Mouse (Mus musculus) stomach, embryonic 16.5 days (tissue): ENCODE data around the gene Nuak1. TPM values are rescaled to one million over a fixed set of nuclear protein-coding genes. Genes with fewer than 3 reads are reported as not detected.

Source experiments
- ATAC-seq: fragments of 200-750 bp; cut with Nextera tagmentation; 2 replicates; pipeline ENCODE4 v1.8.0; 2017; ENCODE audit warnings: moderate number of reproducible peaks, moderate TSS enrichment; ENCODE audit not compliant: insufficient read depth, low FRiP score
- H3K27ac ChIP-seq: fragments of 300-500 bp; sonication (generic); 2 replicates; pipeline ENCODE4 v1.5.1; 2014; ENCODE audit warnings: low read length
- H3K27me3 ChIP-seq: fragments of 300-500 bp; sonication (generic); 2 replicates; pipeline ENCODE4 v1.6.1; 2014; ENCODE audit warnings: low read length, control low read depth, mixed read lengths; ENCODE audit not compliant: control insufficient read depth, insufficient read depth
- H3K36me3 ChIP-seq: fragments of 300-500 bp; sonication (generic); 2 replicates; pipeline ENCODE4 v1.6.1; 2014; ENCODE audit warnings: low read length; ENCODE audit not compliant: control insufficient read depth, insufficient read depth
- H3K4me1 ChIP-seq: fragments of 300-500 bp; sonication (generic); 2 replicates; pipeline ENCODE4 v1.6.1; 2014; ENCODE audit warnings: low read length, control low read depth, mixed read lengths; ENCODE audit not compliant: control insufficient read depth, insufficient read depth
- H3K4me2 ChIP-seq: fragments of 300-500 bp; sonication (generic); 2 replicates; pipeline ENCODE4 v1.6.1; 2014; ENCODE audit warnings: low read depth, low read length, mixed read lengths
- H3K4me3 ChIP-seq: fragments of 300-500 bp; sonication (generic); replicated peaks from 2 replicates; pipeline ENCODE4 v1.5.1; 2014; ENCODE audit warnings: mild to moderate bottlenecking, low read length
- H3K9ac ChIP-seq: fragments of 300-500 bp; sonication (generic); 2 replicates; pipeline ENCODE4 v1.6.1; 2014; ENCODE audit warnings: low read length
- H3K9me3 ChIP-seq: fragments of 300-500 bp; sonication (generic); replicated peaks from 2 replicates; pipeline ENCODE4 v1.6.1; 2016; ENCODE audit warnings: low read length, control low read depth; ENCODE audit not compliant: control insufficient read depth
- WGBS: fragments of 180-500 bp; shearing (Covaris S2); extraction: QIAGEN DNeasy Blood & Tissue Kit; methylation state at CpG from one replicate; pipeline ENCODE4 v1.1.7; 2014; 5-methylcytosine and 5-hydroxymethylcytosine counted together
- polyA plus RNA-seq: library from polyadenylated mRNA; unstranded; fragments of >200 nt; fragmentation: Nextera tagmentation; extraction: Ambion mirVana; gene quantifications from 2 replicates; pipeline ENCODE4 v1.2.1, GENCODE M21; 2015

Nuak1 gene
- polyA plus RNA-seq, 1 experiment from 2014 or later: 1.1 TPM

GRCm38 (mm10) chr10:84480146-84480545 lies 39.7 kb upstream of the Nuak1 start:
- Histone ChIP-seq H3K9me3 (no peaks in the 10 kb centered on the region), H3K4me1 (peaks cover 15% of the 10 kb centered on the region; the same call in 1 of the 2 replicates), H3K36me3 (no peaks in the 10 kb centered on the region), H3K27me3 (no peaks in the 10 kb centered on the region), H3K27ac (no peak overlapping the region), H3K4me3 (no peak overlapping the region), H3K9ac (no peak overlapping the region), H3K4me2 (no peak overlapping the region)
- no peak for ATAC-seq
- WGBS: 89% methylated on average over 4 of the region's 4 CpGs

DNA sequence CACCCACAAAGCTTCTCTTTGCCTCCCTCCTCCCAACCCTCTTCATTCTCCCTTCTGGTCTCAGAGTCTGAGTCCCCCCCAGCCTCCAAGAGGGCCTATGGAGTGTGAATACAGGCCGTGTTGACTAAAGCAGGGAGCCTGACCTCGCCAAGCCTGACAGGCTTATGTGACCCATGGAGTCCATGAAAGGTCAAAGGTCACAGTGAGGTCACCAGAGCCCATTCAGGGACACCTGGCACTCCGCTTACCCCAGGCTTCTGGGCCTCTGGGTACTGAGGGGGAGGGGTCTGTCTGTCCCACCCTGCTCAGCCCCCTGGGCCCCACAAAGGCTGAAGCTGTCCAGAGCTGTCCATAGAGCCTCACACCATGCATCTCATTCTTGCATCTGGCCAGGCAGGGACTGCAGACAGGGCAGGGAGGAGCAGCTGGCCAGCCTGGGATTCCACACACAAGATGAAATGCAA lies 37.2 kb upstream of the Nuak1 start:
- peak; percentile 57; the same call in 1 of the 2 replicates for ATAC-seq
- H3K27me3 ChIP-seq: no peaks in the 10 kb centered on the region
- peaks cover 12% of the 10 kb centered on the region; the same call in 1 of the 2 replicates for H3K4me1 ChIP-seq
- H3K4me3 ChIP-seq: no peak overlapping the region
- H3K27ac ChIP-seq: no peak overlapping the region
- no peaks in the 10 kb centered on the region for H3K9me3 ChIP-seq
- 20% methylated on average over 3 of the region's 3 CpGs for WGBS
- H3K9ac ChIP-seq: no peak overlapping the region; the same call in 1 of the 2 replicates
- no peak overlapping the region for H3K4me2 ChIP-seq
- no peaks in the 10 kb centered on the region for H3K36me3 ChIP-seq

GRCm38 (mm10) chr10:84477045-84477612 lies 36.7 kb upstream of the Nuak1 start:
- no peak for ATAC-seq
- WGBS: 55% methylated on average over 4 of the region's 4 CpGs

GRCm38 (mm10) chr10:84467555-84468164 lies 27.3 kb upstream of the Nuak1 start:
- no peak overlapping the region for H3K4me3 ChIP-seq
- no peak overlapping the region for H3K4me2 ChIP-seq
- H3K9me3 ChIP-seq: no peaks in the 10 kb centered on the region
- H3K9ac ChIP-seq: no peak overlapping the region
- H3K27me3 ChIP-seq: no peaks in the 10 kb centered on the region
- WGBS: 38% methylated on average over 6 of the region's 6 CpGs
- H3K4me1 ChIP-seq: no peaks in the 10 kb centered on the region
- no peaks in the 10 kb centered on the region for H3K36me3 ChIP-seq
- H3K27ac ChIP-seq: no peak overlapping the region
- no peak for ATAC-seq

More at GRCm38 (mm10) chr10:84477045-84477612, 36.7 kb upstream of the Nuak1 start:
- Histone ChIP-seq H3K36me3 (no peaks in the 10 kb centered on the region), H3K4me1 (peaks cover 12% of the 10 kb centered on the region; the same call in 1 of the 2 replicates), H3K4me2 (no peak overlapping the region), H3K27ac (no peak overlapping the region), H3K9ac (no peak overlapping the region), H3K4me3 (no peak overlapping the region), H3K9me3 (no peaks in the 10 kb centered on the region), H3K27me3 (no peaks in the 10 kb centered on the region)

GRCm38 (mm10) chr10:84465511-84465910 lies 25.1 kb upstream of the Nuak1 start:
- Histone ChIP-seq H3K27ac (no peak overlapping the region), H3K36me3 (no peaks in the 10 kb centered on the region), H3K9ac (no peak overlapping the region), H3K4me2 (no peak overlapping the region), H3K27me3 (no peaks in the 10 kb centered on the region), H3K4me3 (no peak overlapping the region), H3K4me1 (no peaks in the 10 kb centered on the region), H3K9me3 (no peaks in the 10 kb centered on the region)
- 68% methylated on average over 4 of the region's 4 CpGs for WGBS
- ATAC-seq: no peak

GRCm38 (mm10) chr10:84460420-84461101 lies 20.2 kb upstream of the Nuak1 start:
- no peak overlapping the region for H3K4me3 ChIP-seq
- no peaks in the 10 kb centered on the region for H3K36me3 ChIP-seq
- no peaks in the 10 kb centered on the region for H3K9me3 ChIP-seq
- ATAC-seq: no peak
- WGBS: 50% methylated on average over 8 of the region's 8 CpGs
- H3K9ac ChIP-seq: no peak overlapping the region
- H3K27ac ChIP-seq: no peak overlapping the region
- no peaks in the 10 kb centered on the region for H3K4me1 ChIP-seq
- H3K27me3 ChIP-seq: no peaks in the 10 kb centered on the region
- no peak overlapping the region for H3K4me2 ChIP-seq

- no peak overlapping the region for H3K9ac ChIP-seq
- peak overlapping the region; percentile 22 for H3K4me3 ChIP-seq
- WGBS: 66% methylated on average over 5 of the region's 5 CpGs
- H3K36me3 ChIP-seq: no peaks in the 10 kb centered on the region
- no peaks in the 10 kb centered on the region for H3K4me1 ChIP-seq
- peak overlapping the region; percentile 33 for H3K4me2 ChIP-seq
- H3K9me3 ChIP-seq: no peaks in the 10 kb centered on the region
- H3K27me3 ChIP-seq: no peaks in the 10 kb centered on the region
- ATAC-seq: no peak
- no peak overlapping the region for H3K27ac ChIP-seq
These were observed 17.7 kb upstream of the Nuak1 start for GRCm38 (mm10) chr10:84458094-84458493.

GRCm38 (mm10) chr10:84457539-84457938 lies 17.1 kb upstream of the Nuak1 start:
- Histone ChIP-seq H3K27ac (no peak overlapping the region), H3K27me3 (no peaks in the 10 kb centered on the region), H3K4me1 (no peaks in the 10 kb centered on the region), H3K4me2 (peak overlapping the region; percentile 33), H3K4me3 (peak overlapping the region; percentile 22), H3K9me3 (no peaks in the 10 kb centered on the region), H3K9ac (no peak overlapping the region), H3K36me3 (no peaks in the 10 kb centered on the region)
- no peak for ATAC-seq
- 63% methylated on average over 9 of the region's 9 CpGs for WGBS

DNA sequence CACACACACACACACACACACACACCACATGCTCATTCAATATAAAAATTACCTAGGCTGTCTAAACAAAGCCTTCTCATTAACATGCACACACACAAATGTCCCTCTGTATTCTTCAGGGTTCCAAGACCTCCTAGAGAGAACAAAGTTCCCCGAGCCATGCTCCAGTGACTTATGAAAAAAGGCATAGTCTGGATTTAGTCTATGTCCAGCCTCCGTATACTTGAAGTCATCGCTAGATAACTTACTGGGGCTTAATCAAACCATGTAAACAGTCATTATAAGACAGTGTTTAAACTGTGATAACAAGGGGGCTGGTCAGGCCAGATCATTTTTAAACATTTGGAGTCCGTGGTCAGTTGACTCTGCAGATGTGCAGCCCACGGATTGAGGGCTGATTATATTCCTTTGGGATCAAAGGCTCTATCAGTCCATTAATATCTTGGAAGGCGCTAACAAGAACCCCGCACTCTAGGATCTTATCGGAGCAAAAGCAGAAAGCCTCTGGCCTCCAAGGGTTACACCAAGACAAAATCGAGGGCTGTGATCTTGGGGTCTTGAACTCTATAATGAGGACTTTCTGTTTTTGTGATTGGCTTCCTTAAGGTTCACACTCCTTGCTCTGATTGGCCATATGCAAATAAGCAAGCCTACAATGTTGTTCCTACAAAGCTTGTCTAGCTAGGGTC lies 16.4 kb upstream of the Nuak1 start:
- H3K27ac ChIP-seq: no peak overlapping the region
- H3K9me3 ChIP-seq: no peaks in the 10 kb centered on the region
- 29% methylated on average over 9 of the region's 9 CpGs for WGBS
- no peak for ATAC-seq
- no peaks in the 10 kb centered on the region for H3K36me3 ChIP-seq
- H3K4me2 ChIP-seq: no peak overlapping the region
- H3K4me3 ChIP-seq: no peak overlapping the region
- no peaks in the 10 kb centered on the region for H3K4me1 ChIP-seq
- H3K27me3 ChIP-seq: no peaks in the 10 kb centered on the region
- H3K9ac ChIP-seq: no peak overlapping the region
